Mouse (Mus musculus) limb, embryonic 12.5 days (tissue): ENCODE measurements around the gene Ppp1r12b. TPM values are rescaled to one million over a fixed set of nuclear protein-coding genes. Genes with fewer than 3 reads are reported as not detected.

Experiments used
- ATAC-seq: fragments of 200-750 bp; cut with Nextera tagmentation; 2 replicates; pipeline ENCODE4 v1.8.0; 2017; ENCODE audit warnings: low read depth, moderate TSS enrichment; ENCODE audit not compliant: insufficient number of reproducible peaks, insufficient read depth, low FRiP score, low TSS enrichment
- H3K27ac ChIP-seq: fragments of 300-500 bp; sonication (generic); 2 replicates; pipeline ENCODE4 v1.5.1; 2016; ENCODE audit warnings: mild to moderate bottlenecking, moderate library complexity
- H3K27me3 ChIP-seq: fragments of 300-500 bp; sonication (generic); 2 replicates; pipeline ENCODE4 v1.6.1; 2016; ENCODE audit warnings: mild to moderate bottlenecking, moderate library complexity
- H3K36me3 ChIP-seq: fragments of 300-500 bp; sonication (generic); 2 replicates; pipeline ENCODE4 v1.6.1; 2016; ENCODE audit warnings: mild to moderate bottlenecking, moderate library complexity
- H3K4me1 ChIP-seq: fragments of 300-500 bp; sonication (generic); replicated peaks from 2 replicates; pipeline ENCODE4 v1.6.1; 2016
- H3K4me2 ChIP-seq: fragments of 300-500 bp; sonication (generic); 2 replicates; pipeline ENCODE4 v1.6.1; 2016; ENCODE audit warnings: mild to moderate bottlenecking, moderate library complexity
- H3K4me3 ChIP-seq: fragments of 300-500 bp; sonication (generic); replicated peaks from 2 replicates; pipeline ENCODE4 v1.5.1; 2016; ENCODE audit warnings: mild to moderate bottlenecking
- H3K9ac ChIP-seq: fragments of 300-500 bp; sonication (generic); replicated peaks from 2 replicates; pipeline ENCODE4 v1.6.1; 2016; ENCODE audit warnings: mild to moderate bottlenecking, moderate library complexity
- H3K9me3 ChIP-seq: fragments of 300-500 bp; sonication (generic); 2 replicates; pipeline ENCODE4 v1.6.1; 2016; ENCODE audit warnings: mild to moderate bottlenecking, moderate library complexity
- WGBS: fragments of 180-500 bp; shearing (Covaris S2); methylation state at CpG from one replicate; pipeline ENCODE4 v1.1.7; 2016; 5-methylcytosine and 5-hydroxymethylcytosine counted together
- microRNA-seq: library from miRNA; unstranded; fragments of <30 nt; microRNA quantifications from one replicate; pipeline ENCODE4, GENCODE M21; 2017
- polyA plus RNA-seq: library from polyadenylated mRNA; unstranded; fragments of >200 nt; fragmentation: Nextera tagmentation; extraction: Ambion mirVana; gene quantifications from 2 replicates; pipeline ENCODE4 v1.2.1, GENCODE M21; 2016

The Ppp1r12b gene
- polyA plus RNA-seq, 1 experiment from 2014 or later = 7.7 TPM

GRCm38 (mm10) chr1:134706549-134706948 lies 249.2 kb downstream of the Ppp1r12b start:
- Histone ChIP-seq H3K36me3 (no peaks in the 10 kb centered on the region), H3K4me1 (peaks cover 17% of the 10 kb centered on the region), H3K4me2 (no peak overlapping the region), H3K4me3 (no peak overlapping the region), H3K27me3 (peaks cover 75% of the 10 kb centered on the region), H3K27ac (no peak overlapping the region), H3K9me3 (no peaks in the 10 kb centered on the region), H3K9ac (no peak overlapping the region)
- WGBS = 53% methylated on average over 2 of the region's 2 CpGs
- ATAC-seq = no peak

Small RNAs within 50 kb of the gene (microRNA-seq; reads per million reads assigned to microRNA genes)
- gene Gm22232 = not detected

Other genes with a start within 250 kb of the Ppp1r12b start
- gene Ube2t, start 6.6 kb upstream of the Ppp1r12b start, polyA plus RNA-seq = 40.7 and 45.6 TPM in 2 replicates
- gene Lgr6, start 149.3 kb upstream of the Ppp1r12b start, polyA plus RNA-seq = 1.5 and 1.6 TPM in 2 replicates
- 1.1 and 1.5 TPM in 2 replicates for gene Ptpn7, start 176.8 kb upstream of the Ppp1r12b start, polyA plus RNA-seq
- 51.8 and 57.7 TPM in 2 replicates for gene Arl8a, start 190.9 kb upstream of the Ppp1r12b start, polyA plus RNA-seq
- gene Gpr37l1, start 211.7 kb upstream of the Ppp1r12b start, polyA plus RNA-seq = not detected in 2 replicates